In the genomic region with DNA sequence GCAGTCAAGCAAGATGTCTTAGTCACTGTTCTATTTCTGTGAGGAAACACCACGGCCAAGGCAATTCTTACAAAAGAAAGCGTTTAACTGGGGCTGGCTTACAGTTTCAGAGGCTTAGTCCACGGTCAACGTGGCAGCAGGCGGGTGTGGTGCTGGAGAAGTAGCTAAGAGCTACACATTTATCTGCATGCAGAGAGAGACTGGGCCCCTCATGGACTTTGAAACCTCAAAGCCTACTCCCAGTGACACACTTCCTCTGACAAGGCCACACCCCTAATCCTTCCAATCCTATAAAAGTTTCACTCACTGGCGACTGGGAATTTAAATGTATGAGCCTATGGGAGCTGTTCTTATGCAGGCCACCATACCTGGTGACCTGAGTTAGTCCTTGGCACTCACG, we compare ENCODE assay signal across 24 mouse cellular contexts. TPM values are rescaled to one million over a fixed set of nuclear protein-coding genes. Genes with fewer than 3 reads are reported as not detected.
DNase-seq lines count a peak whose midpoint lies in the region; ATAC-seq and TF ChIP-seq lines count a peak whose summit lies in the region.
"Had no signal": no experiment of that assay in that cellular context is flagged by ENCODE, and none has a peak within 500 bp of the region (broad histone marks: within the 10 kb centered on the region; RNA-seq: fewer than 3 reads in every experiment).

No protein-coding gene starts in this region.

- no peak for TF ChIP-seq CTCF in liver, adult 2 months (IDR thresholded peaks at IDR 0.05; ENCODE audit: low read depth, low read length)
- TF ChIP-seq CTCF in liver, postnatal 0 days (IDR thresholded peaks at IDR 0.05; ENCODE audit: low read depth): no peak
- no peak for TF ChIP-seq CTCF in small intestine, adult 2 months (IDR thresholded peaks at IDR 0.05; ENCODE audit: extremely low read depth, insufficient read length, insufficient replicate concordance, low read depth, low read length)

- TF ChIP-seq POLR2A in liver, adult 2 months (IDR thresholded peaks at IDR 0.05; ENCODE audit: extremely low read depth, insufficient read depth, low read length): no peak
- TF ChIP-seq POLR2A in small intestine, adult 2 months (IDR thresholded peaks at IDR 0.05; ENCODE audit: low read depth, low read length): no peak

- H3K79me2 ChIP-seq in liver, adult 2 months (ENCODE audit: control insufficient read depth, insufficient read depth, low read length): peaks cover 30% of the 10 kb centered on the region

- peaks cover 57% of the 10 kb centered on the region for H3K4me1 ChIP-seq in liver, adult 2 months (ENCODE audit: control insufficient read depth, insufficient read depth, low read length)
- H3K4me1 ChIP-seq in liver, postnatal 0 days (ENCODE audit: insufficient read depth): peaks cover 30% of the 10 kb centered on the region
- peaks cover 34% of the 10 kb centered on the region for H3K4me1 ChIP-seq in liver, embryonic 12.5 days
- H3K4me1 ChIP-seq in small intestine, adult 2 months (ENCODE audit: control insufficient read depth, insufficient read depth, insufficient read length, low read length): peaks cover 44% of the 10 kb centered on the region
- H3K4me1 ChIP-seq in forebrain, embryonic 14.5 days (ENCODE audit: control insufficient read depth, insufficient read depth, low read length): no peaks in the 10 kb centered on the region
- H3K4me1 ChIP-seq: forebrain, embryonic 13.5 days; hindbrain, embryonic 12.5 days had no signal

- ATAC-seq in liver, postnatal 0 days: no peak
- peak; percentile 69 for ATAC-seq in liver, embryonic 12.5 days
- ATAC-seq in granulocyte monocyte progenitor cell, adult 5-6 weeks (replicated peaks; ENCODE audit: poor library complexity, severe bottlenecking): no peak
- no peak for ATAC-seq in forebrain, embryonic 14.5 days
- ATAC-seq: CD4-positive, CD25-positive, alpha-beta regulatory T cell, adult 4 months; forebrain, embryonic 13.5 days; hindbrain, embryonic 16.5 days had no signal

- H3K4me2 ChIP-seq in liver, postnatal 0 days (ENCODE audit: low read depth, low read length): no peak overlapping the region
- H3K4me2 ChIP-seq in liver, embryonic 12.5 days: no peak overlapping the region
- H3K4me2 ChIP-seq in forebrain, embryonic 14.5 days (ENCODE audit: low read length): no peak overlapping the region
- H3K4me2 ChIP-seq: embryonic facial prominence, embryonic 12.5 days; forebrain, embryonic 13.5 days; hindbrain, embryonic 12.5 days had no signal

- TF ChIP-seq EP300 in liver, postnatal 0 days (IDR thresholded peaks at IDR 0.05; ENCODE audit: low read depth): no peak

- no peak for DNase-seq in liver, adult 2 months (ENCODE audit: extremely low read depth, low read depth, low spot score)
- DNase-seq in liver, postnatal 0 days: no peak
- DNase-seq in left cerebral cortex, postnatal 25 days (ENCODE audit: low spot score in 2 of 2): no peak
- no peak for DNase-seq in forebrain, embryonic 14.5 days (ENCODE audit: low spot score)
- DNase-seq: adrenal gland, postnatal 10 days; B cell, adult 2 months; cerebellum, adult 11 months; cerebellum, adult 8-10 months; cerebellum, postnatal 25 days; gastrocnemius, adult 2 months; gastrocnemius, postnatal 36 days; heart, adult 18-20 months; heart, postnatal 10 days; heart, postnatal 4 days had no signal

- no peak overlapping the region for H3K9ac ChIP-seq in liver, adult 2 months (ENCODE audit: low read depth, low read length)
- no peak overlapping the region for H3K9ac ChIP-seq in liver, postnatal 0 days (replicated peaks)
- no peak overlapping the region for H3K9ac ChIP-seq in liver, embryonic 12.5 days
- H3K9ac ChIP-seq in forebrain, embryonic 14.5 days (ENCODE audit: low read length): no peak overlapping the region
- H3K9ac ChIP-seq: embryonic facial prominence, embryonic 12.5 days; forebrain, embryonic 13.5 days; hindbrain, embryonic 12.5 days had no signal

- H3K4me3 ChIP-seq in liver, adult 2 months (ENCODE audit: insufficient read depth, low read depth, low read length): no peak overlapping the region
- H3K4me3 ChIP-seq in liver, postnatal 0 days (ENCODE audit: low read depth, low read length): no peak overlapping the region
- H3K4me3 ChIP-seq in liver, embryonic 12.5 days: no peak overlapping the region
- no peak overlapping the region for H3K4me3 ChIP-seq in small intestine, adult 2 months (ENCODE audit: low read depth, low read length)
- H3K4me3 ChIP-seq in forebrain, embryonic 14.5 days (ENCODE audit: low read depth, low read length): no peak overlapping the region
- H3K4me3 ChIP-seq: embryonic facial prominence, embryonic 12.5 days; forebrain, embryonic 13.5 days; gastrocnemius, adult 2 months; heart, embryonic 10.5 days; hindbrain, embryonic 12.5 days had no signal

- H3K27me3 ChIP-seq in liver, adult 2 months (ENCODE audit: control insufficient read depth, insufficient read depth, low read length): no peaks in the 10 kb centered on the region
- no peaks in the 10 kb centered on the region for H3K27me3 ChIP-seq in liver, postnatal 0 days (ENCODE audit: insufficient read depth, low read length)
- H3K27me3 ChIP-seq in liver, embryonic 12.5 days (replicated peaks): no peaks in the 10 kb centered on the region
- no peaks in the 10 kb centered on the region for H3K27me3 ChIP-seq in small intestine, adult 2 months (ENCODE audit: control insufficient read depth, insufficient read depth, low read length)
- H3K27me3 ChIP-seq in forebrain, embryonic 14.5 days (replicated peaks; ENCODE audit: control insufficient read depth, insufficient read depth, low read length): no peaks in the 10 kb centered on the region
- H3K27me3 ChIP-seq: embryonic facial prominence, embryonic 12.5 days; forebrain, embryonic 13.5 days; hindbrain, embryonic 12.5 days had no signal

- intact Hi-C loops in left cerebral cortex, postnatal 25 days (cut with DNase I): no loop called here

- 81% methylated on average over 7 of the region's 7 CpGs for WGBS in liver, adult 2 months
- WGBS in liver, postnatal 0 days (ENCODE audit: insufficient replicate concordance): 63% methylated on average over 7 of the region's 7 CpGs
- WGBS in liver, embryonic 12.5 days (ENCODE audit: insufficient replicate concordance): 59% methylated on average over 7 of the region's 7 CpGs
- 33% methylated on average over 7 of the region's 7 CpGs for WGBS in small intestine, adult 2 months
- 79% methylated on average over 7 of the region's 7 CpGs for WGBS in forebrain, embryonic 14.5 days

- no peaks in the 10 kb centered on the region for H3K9me3 ChIP-seq in liver, postnatal 0 days (ENCODE audit: low read length)
- no peaks in the 10 kb centered on the region for H3K9me3 ChIP-seq in liver, embryonic 12.5 days (replicated peaks)
- H3K9me3 ChIP-seq in forebrain, embryonic 14.5 days (replicated peaks; ENCODE audit: control insufficient read depth, low read length): no peaks in the 10 kb centered on the region
- H3K9me3 ChIP-seq: embryonic facial prominence, embryonic 12.5 days; forebrain, embryonic 13.5 days; G1E; heart, embryonic 10.5 days; hindbrain, embryonic 12.5 days had no signal

- 0 out of 2 replicates have a peak overlapping the region, but pooled peaks have one; percentile 20 for H3K27ac ChIP-seq in liver, adult 2 months (replicated peaks; ENCODE audit: insufficient read depth, low read depth, low read length)
- H3K27ac ChIP-seq in liver, postnatal 0 days (ENCODE audit: low read depth): no peak overlapping the region
- no peak overlapping the region for H3K27ac ChIP-seq in liver, embryonic 12.5 days
- H3K27ac ChIP-seq in small intestine, adult 2 months (ENCODE audit: insufficient read depth, low read depth, low read length): peak overlapping the region; percentile 93
- H3K27ac ChIP-seq in forebrain, embryonic 14.5 days (ENCODE audit: low read depth, low read length): no peak overlapping the region
- H3K27ac ChIP-seq: embryonic facial prominence, embryonic 12.5 days; forebrain, embryonic 13.5 days; gastrocnemius, adult 2 months; heart, embryonic 10.5 days; hindbrain, embryonic 12.5 days had no signal

- peaks cover 6% of the 10 kb centered on the region; the same call in 1 of the 2 replicates for H3K36me3 ChIP-seq in liver, adult 2 months (ENCODE audit: control insufficient read depth, insufficient read depth, low read length)
- peaks cover 21% of the 10 kb centered on the region for H3K36me3 ChIP-seq in liver, postnatal 0 days (replicated peaks; ENCODE audit: insufficient read depth, low read length)
- H3K36me3 ChIP-seq in liver, embryonic 12.5 days: peaks cover 55% of the 10 kb centered on the region
- peaks cover 41% of the 10 kb centered on the region for H3K36me3 ChIP-seq in small intestine, adult 2 months (ENCODE audit: control insufficient read depth, insufficient read depth, low read length)
- no peaks in the 10 kb centered on the region for H3K36me3 ChIP-seq in forebrain, embryonic 14.5 days (ENCODE audit: control insufficient read depth, insufficient read depth, low read length)
- H3K36me3 ChIP-seq: embryonic facial prominence, embryonic 12.5 days; heart, embryonic 10.5 days; hindbrain, embryonic 12.5 days had no signal

RNA-seq across cellular contexts. Expression of gene Ttc7, which starts 13.1 kb away (rescaled TPM):
- total RNA-seq in liver, adult 2 months (2014; rRNA removed): 19.0 and 22.4 TPM in 2 replicates
- 36.5 and 37.8 TPM in 2 replicates for polyA plus RNA-seq in liver, adult 2 months (2012; rRNA removed)
- 10.1 and 12.1 TPM in 2 replicates for polyA plus RNA-seq in liver, postnatal 0 days (2015; fragmentation: Nextera tagmentation; extraction: Ambion mirVana)
- 15.3 and 17.0 TPM in 2 replicates for polyA plus RNA-seq in liver, embryonic 12.5 days (2016; fragmentation: Nextera tagmentation; extraction: Ambion mirVana)
- 195 and 289 TPM in 2 replicates for polyA plus RNA-seq in small intestine, adult 2 months (2012; rRNA removed)
- 68.9 and 94.1 TPM in 2 replicates for total RNA-seq in granulocyte monocyte progenitor cell, adult 5-6 weeks (2014; fragmentation: Nextera tagmentation)
- total RNA-seq in granulocyte monocyte progenitor cell, adult 5-6 weeks (2017): 42.2 and 46.7 TPM in 2 replicates
- total RNA-seq in left cerebral cortex, postnatal 25 days (2021): 10 to 100 TPM; 12.0 to 14.4 TPM
- 4.1 and 4.8 TPM in 2 replicates for polyA plus RNA-seq in forebrain, embryonic 14.5 days (2014; fragmentation: Nextera tagmentation; extraction: Ambion mirVana)

RNA-seq across cellular contexts. Expression of gene Mcfd2, which starts 30.0 kb away (rescaled TPM):
- total RNA-seq in liver, adult 2 months (2014; rRNA removed): 223 and 231 TPM in 2 replicates
- polyA plus RNA-seq in liver, adult 2 months (2012; rRNA removed): 263 and 314 TPM in 2 replicates
- 139 and 148 TPM in 2 replicates for polyA plus RNA-seq in liver, postnatal 0 days (2015; fragmentation: Nextera tagmentation; extraction: Ambion mirVana)
- 47.5 and 51.3 TPM in 2 replicates for polyA plus RNA-seq in liver, embryonic 12.5 days (2016; fragmentation: Nextera tagmentation; extraction: Ambion mirVana)
- polyA plus RNA-seq in small intestine, adult 2 months (2012; rRNA removed): 139 and 169 TPM in 2 replicates
- 64.9 and 73.6 TPM in 2 replicates for total RNA-seq in granulocyte monocyte progenitor cell, adult 5-6 weeks (2014; fragmentation: Nextera tagmentation)
- total RNA-seq in granulocyte monocyte progenitor cell, adult 5-6 weeks (2017): 112 and 128 TPM in 2 replicates
- total RNA-seq in left cerebral cortex, postnatal 25 days (2021): 10 to 100 TPM; 53.7 to 54.0 TPM
- polyA plus RNA-seq in forebrain, embryonic 14.5 days (2014; fragmentation: Nextera tagmentation; extraction: Ambion mirVana): 56.1 and 63.4 TPM in 2 replicates

Comparison
In these comparisons a context has a peak if more than half of its experiments do, and no peak if none do; other contexts are left out.
1. H3K27ac ChIP-seq: peak in liver, adult 2 months (single experiment) and small intestine, adult 2 months (single experiment); none in liver, postnatal 0 days (single experiment), liver, embryonic 12.5 days (single experiment) and forebrain, embryonic 14.5 days (single experiment).